Mouse (Mus musculus): ENCODE data around the gene Rbm17.
"Not testable (repeated sequence)": the region's sequence is repeated elsewhere in the genome, so short reads cannot be mapped to it uniquely, and the experiment has no call there.

Rbm17 gene

GRCm38 (mm10) chr2:11604053-11604452 is at the start of gene Rbm17:
Rbm17 (minus strand) TSS chr2:11604153.
- no peak for DNase-seq

- DNase-seq = no peak
Observed at GRCm38 (mm10) chr2:11653330-11653729, 49.4 kb upstream of the Rbm17 start.

GRCm38 (mm10) chr2:11652780-11653179 is 48.8 kb upstream of the Rbm17 start:
- DNase-seq = no peak

- DNase-seq = no peak
Observed at GRCm38 (mm10) chr2:11652196-11652595, 48.2 kb upstream of the Rbm17 start.

- no peak for DNase-seq
Observed at GRCm38 (mm10) chr2:11651476-11651875, 47.5 kb upstream of the Rbm17 start.

- DNase-seq = no peak
Observed at GRCm38 (mm10) chr2:11645297-11645696, 41.3 kb upstream of the Rbm17 start.

GRCm38 (mm10) chr2:11644057-11644456 is 40.1 kb upstream of the Rbm17 start:
- DNase-seq = no peak

- DNase-seq = peak in 1 of 2 experiments; percentile 4
Observed at GRCm38 (mm10) chr2:11642451-11642941, 38.5 kb upstream of the Rbm17 start, which contains the start of gene Il2ra. Il2ra (plus strand) TSS chr2:11642807.

- DNase-seq = no peak
Observed at GRCm38 (mm10) chr2:11637115-11637514, 33.2 kb upstream of the Rbm17 start.

GRCm38 (mm10) chr2:11636138-11636480 is 32.2 kb upstream of the Rbm17 start:
- no peak for DNase-seq

- DNase-seq = no peak
Observed at GRCm38 (mm10) chr2:11635471-11636137, 31.7 kb upstream of the Rbm17 start.

GRCm38 (mm10) chr2:11635035-11635434 is 31.1 kb upstream of the Rbm17 start:
- DNase-seq = no peak

GRCm38 (mm10) chr2:11625890-11626289 is 21.9 kb upstream of the Rbm17 start, which contains the start of gene Gm17490:
Gm17490 (minus strand) TSS chr2:11626264.
- no peak for DNase-seq

GRCm38 (mm10) chr2:11623726-11624125 is 19.8 kb upstream of the Rbm17 start:
- no peak for DNase-seq

GRCm38 (mm10) chr2:11623173-11623572 is 19.2 kb upstream of the Rbm17 start:
- DNase-seq = no peak

GRCm38 (mm10) chr2:11619598-11619997 is 15.6 kb upstream of the Rbm17 start:
- DNase-seq = no peak

- no peak for DNase-seq
Observed at GRCm38 (mm10) chr2:11616846-11617245, 12.9 kb upstream of the Rbm17 start.

GRCm38 (mm10) chr2:11612939-11613338 is 9.0 kb upstream of the Rbm17 start:
- not testable (repeated sequence) for DNase-seq

GRCm38 (mm10) chr2:11606718-11607117 is 2.8 kb upstream of the Rbm17 start:
- DNase-seq = not testable (repeated sequence)

- DNase-seq = no peak
Observed at GRCm38 (mm10) chr2:11604911-11605310, 958 bp upstream of the Rbm17 start.

- peak; percentile 97 to 98 for DNase-seq
Observed at GRCm38 (mm10) chr2:11602506-11603489, 1.2 kb downstream of the Rbm17 start.

- no peak for DNase-seq
Observed at GRCm38 (mm10) chr2:11601795-11602194, 2.2 kb downstream of the Rbm17 start.

GRCm38 (mm10) chr2:11597906-11598305 is 6.0 kb downstream of the Rbm17 start:
- no peak for DNase-seq

- DNase-seq = no peak
Observed at GRCm38 (mm10) chr2:11596690-11597089, 7.3 kb downstream of the Rbm17 start.
